In the genomic region with DNA sequence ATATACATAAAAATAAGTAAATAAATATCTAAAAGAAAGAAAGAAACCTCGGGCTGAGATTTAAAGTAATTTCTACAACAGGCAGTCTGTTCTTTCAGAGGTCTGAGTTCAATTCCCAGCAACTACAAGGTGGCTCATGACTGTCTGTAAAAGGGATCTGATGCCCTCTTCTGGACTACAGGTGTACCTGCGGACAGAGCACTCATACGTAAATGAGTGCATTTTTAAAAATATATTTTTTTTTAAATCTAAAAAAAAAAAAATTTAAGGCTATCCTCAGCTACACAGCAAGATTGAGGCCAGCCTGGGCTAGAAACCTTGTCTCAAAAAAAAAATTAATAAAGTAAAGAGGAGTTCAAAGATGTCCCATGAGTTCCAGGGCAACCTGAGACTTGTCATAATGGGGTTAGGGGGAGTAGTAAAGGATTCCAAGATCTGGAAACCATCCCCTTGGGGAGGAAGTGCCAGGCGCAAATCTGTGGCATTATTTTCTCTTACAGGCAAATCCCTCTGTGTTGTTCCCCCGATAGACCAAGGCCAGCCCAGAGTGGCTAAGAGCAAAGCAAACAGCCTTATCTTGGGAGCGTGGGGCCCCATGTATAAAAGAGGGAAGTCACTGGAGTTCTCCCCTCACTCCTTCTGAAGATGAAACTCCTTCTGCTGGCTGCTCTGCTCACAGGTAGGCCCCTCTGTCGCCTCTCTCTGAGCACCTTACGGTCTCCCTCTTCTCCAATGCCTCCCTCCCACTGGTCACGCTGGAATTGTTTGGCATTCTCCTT, we compare ENCODE assay signal across 12 mouse cellular contexts. TPM values are rescaled to one million over a fixed set of nuclear protein-coding genes. Genes with fewer than 3 reads are reported as not detected.
DNase-seq lines count a peak whose midpoint lies in the region; ATAC-seq lines count a peak whose summit lies in the region.
"Had no signal": no experiment of that assay in that cellular context is flagged by ENCODE, and none has a peak within 500 bp of the region (broad histone marks: within the 10 kb centered on the region; RNA-seq: fewer than 3 reads in every experiment).

A gene (plus strand): TSS at position 621 of the 779 bp plus-strand sequence.

- H3K9me3 ChIP-seq in liver, embryonic 12.5 days (replicated peaks): no peaks in the 10 kb centered on the region
- no peaks in the 10 kb centered on the region for H3K9me3 ChIP-seq in liver, embryonic 11.5 days (ENCODE audit: control insufficient read depth, low read length)
- H3K9me3 ChIP-seq in intestine, embryonic 14.5 days (ENCODE audit: control insufficient read depth, low read length): no peaks in the 10 kb centered on the region
- no peaks in the 10 kb centered on the region for H3K9me3 ChIP-seq in stomach, embryonic 14.5 days (ENCODE audit: control insufficient read depth, low read depth, low read length)
- H3K9me3 ChIP-seq: limb, embryonic 13.5 days had no signal

- no peaks in the 10 kb centered on the region for H3K36me3 ChIP-seq in liver, embryonic 12.5 days
- no peaks in the 10 kb centered on the region for H3K36me3 ChIP-seq in liver, embryonic 11.5 days (ENCODE audit: control insufficient read depth, insufficient read depth, low read length)
- no peaks in the 10 kb centered on the region for H3K36me3 ChIP-seq in intestine, embryonic 14.5 days (ENCODE audit: control insufficient read depth, insufficient read depth, low read length)
- no peaks in the 10 kb centered on the region for H3K36me3 ChIP-seq in stomach, embryonic 14.5 days (ENCODE audit: control insufficient read depth, insufficient read depth, low read length)
- H3K36me3 ChIP-seq: limb, embryonic 13.5 days had no signal

- H3K4me1 ChIP-seq in liver, embryonic 12.5 days: peaks cover 13% of the 10 kb centered on the region
- peaks cover 11% of the 10 kb centered on the region for H3K4me1 ChIP-seq in liver, embryonic 11.5 days (replicated peaks; ENCODE audit: control insufficient read depth, insufficient read depth, low read length)
- H3K4me1 ChIP-seq in intestine, embryonic 14.5 days (replicated peaks; ENCODE audit: control insufficient read depth, insufficient read depth, low read length): no peaks in the 10 kb centered on the region
- no peaks in the 10 kb centered on the region for H3K4me1 ChIP-seq in stomach, embryonic 14.5 days (ENCODE audit: control insufficient read depth, insufficient read depth, low read length)
- H3K4me1 ChIP-seq: limb, embryonic 13.5 days had no signal

- no peak for ATAC-seq in liver, embryonic 12.5 days
- ATAC-seq in liver, embryonic 11.5 days (replicated peaks; ENCODE audit: low FRiP score): no peak
- ATAC-seq in intestine, embryonic 14.5 days (replicated peaks; ENCODE audit: low FRiP score, low TSS enrichment, low read depth): no peak; the same call in 1 of the 2 replicates
- no peak; the same call in 1 of the 2 replicates for ATAC-seq in stomach, embryonic 14.5 days (ENCODE audit: insufficient number of reproducible peaks, insufficient read depth, low FRiP score, low read depth)
- ATAC-seq: activated CD4-positive, CD25-positive, alpha-beta regulatory T cell, adult 4 months had no signal

- DNase-seq in liver, embryonic 11.5 days (ENCODE audit: low spot score): no peak
- peak; percentile 65 for DNase-seq in MEL-GATA-1-ER (ENCODE audit: extremely low read depth, low read depth)
- peak; percentile 61 for DNase-seq in intestine, embryonic 14.5 days (ENCODE audit: low spot score)
- no peak for DNase-seq in right cerebral cortex, postnatal 14 days
- DNase-seq in spleen, postnatal 14 days (ENCODE audit: low spot score in 2 of 2): no peak
- DNase-seq: kidney, adult 11 months; right cerebral cortex, postnatal 4 days had no signal

- peaks cover 10% of the 10 kb centered on the region; the same call in 1 of the 2 replicates for H3K27me3 ChIP-seq in liver, embryonic 12.5 days (replicated peaks)
- no peaks in the 10 kb centered on the region for H3K27me3 ChIP-seq in liver, embryonic 11.5 days (replicated peaks; ENCODE audit: control insufficient read depth, insufficient read depth, low read length)
- H3K27me3 ChIP-seq in intestine, embryonic 14.5 days (replicated peaks; ENCODE audit: control insufficient read depth, insufficient read depth, low read length): no peaks in the 10 kb centered on the region
- no peaks in the 10 kb centered on the region for H3K27me3 ChIP-seq in stomach, embryonic 14.5 days (ENCODE audit: control insufficient read depth, insufficient read depth, low read length)
- H3K27me3 ChIP-seq: limb, embryonic 13.5 days had no signal

- H3K4me3 ChIP-seq in liver, embryonic 12.5 days: no peak within 1 kb of the TSS
- H3K4me3 ChIP-seq in liver, embryonic 11.5 days (ENCODE audit: low read depth, low read length): no peak within 1 kb of the TSS
- H3K4me3 ChIP-seq in intestine, embryonic 14.5 days (ENCODE audit: low read depth, low read length): no peak within 1 kb of the TSS
- no peak within 1 kb of the TSS for H3K4me3 ChIP-seq in stomach, embryonic 14.5 days (ENCODE audit: low read depth, low read length)
- H3K4me3 ChIP-seq: limb, embryonic 13.5 days had no signal

- peak within 1 kb of the TSS; percentile 29; the same call in 1 of the 2 replicates for H3K9ac ChIP-seq in liver, embryonic 12.5 days
- no peak within 1 kb of the TSS for H3K9ac ChIP-seq in liver, embryonic 11.5 days (ENCODE audit: low read depth, low read length)
- no peak within 1 kb of the TSS for H3K9ac ChIP-seq in intestine, embryonic 14.5 days (ENCODE audit: low read length)
- H3K9ac ChIP-seq in stomach, embryonic 14.5 days (replicated peaks; ENCODE audit: low read depth, low read length): no peak within 1 kb of the TSS
- H3K9ac ChIP-seq: limb, embryonic 13.5 days had no signal

- H3K4me2 ChIP-seq in liver, embryonic 12.5 days: peak within 1 kb of the TSS; percentile 19; the same call in 1 of the 2 replicates
- no peak within 1 kb of the TSS for H3K4me2 ChIP-seq in liver, embryonic 11.5 days
- 0 out of 2 replicates have a peak within 1 kb of the TSS, but pooled peaks have one; percentile 4 for H3K4me2 ChIP-seq in intestine, embryonic 14.5 days (ENCODE audit: low read length)
- H3K4me2 ChIP-seq in stomach, embryonic 14.5 days (replicated peaks; ENCODE audit: low read depth, low read length): no peak within 1 kb of the TSS; the same call in 1 of the 2 replicates
- H3K4me2 ChIP-seq: limb, embryonic 13.5 days; midbrain, embryonic 11.5 days had no signal

- H3K27ac ChIP-seq in liver, embryonic 12.5 days: no peak within 1 kb of the TSS
- H3K27ac ChIP-seq in liver, embryonic 11.5 days (ENCODE audit: low read depth, low read length): no peak within 1 kb of the TSS
- H3K27ac ChIP-seq in intestine, embryonic 14.5 days (ENCODE audit: low read depth): 0 out of 2 replicates have a peak within 1 kb of the TSS, but pooled peaks have one; percentile 25
- peak within 1 kb of the TSS; percentile 15; the same call in 1 of the 2 replicates for H3K27ac ChIP-seq in stomach, embryonic 14.5 days (ENCODE audit: low read length)
- H3K27ac ChIP-seq: limb, embryonic 13.5 days had no signal

- 29% methylated on average over 9 of the region's 9 CpGs for WGBS in liver, embryonic 12.5 days (ENCODE audit: insufficient replicate concordance)
- 32% methylated on average over 9 of the region's 9 CpGs for WGBS in liver, embryonic 11.5 days
- 39% methylated on average over 9 of the region's 9 CpGs for WGBS in intestine, embryonic 14.5 days
- 36% methylated on average over 9 of the region's 9 CpGs for WGBS in stomach, embryonic 14.5 days

RNA-seq across cellular contexts. Expression of the gene that starts here (rescaled TPM):
- polyA plus RNA-seq in liver, embryonic 12.5 days (2016; fragmentation: Nextera tagmentation; extraction: Ambion mirVana): 0.42 and 0.69 TPM in 2 replicates
- polyA plus RNA-seq in liver, embryonic 11.5 days (2014; fragmentation: Nextera tagmentation; extraction: Ambion mirVana): 0.89 and 1.2 TPM in 2 replicates
- 5.0 and 6.3 TPM in 2 replicates for polyA plus RNA-seq in intestine, embryonic 14.5 days (2014; fragmentation: Nextera tagmentation; extraction: Ambion mirVana)
- polyA plus RNA-seq in stomach, embryonic 14.5 days (2014; fragmentation: Nextera tagmentation; extraction: Ambion mirVana): 16.7 and 20.2 TPM in 2 replicates
- polyA plus RNA-seq: activated CD4-positive, CD25-positive, alpha-beta regulatory T cell, adult 4 months; limb, embryonic 13.5 days; midbrain, embryonic 11.5 days had no signal

Comparison
In these comparisons a context has a peak if more than half of its experiments do, and no peak if none do; other contexts are left out.
1. H3K4me2 ChIP-seq: peak in liver, embryonic 12.5 days (single experiment) and intestine, embryonic 14.5 days (single experiment); none in liver, embryonic 11.5 days (single experiment) and stomach, embryonic 14.5 days (single experiment).
2. H3K27ac ChIP-seq: peak in intestine, embryonic 14.5 days (single experiment) and stomach, embryonic 14.5 days (single experiment); none in liver, embryonic 12.5 days (single experiment) and liver, embryonic 11.5 days (single experiment).
3. DNase-seq: peak in MEL-GATA-1-ER (single experiment) and intestine, embryonic 14.5 days (single experiment); none in liver, embryonic 11.5 days (single experiment), right cerebral cortex, postnatal 14 days (single experiment) and spleen, postnatal 14 days (0 of 2).